Comparison of ENCODE assay signal across 10 mouse cellular contexts in the genomic region with DNA sequence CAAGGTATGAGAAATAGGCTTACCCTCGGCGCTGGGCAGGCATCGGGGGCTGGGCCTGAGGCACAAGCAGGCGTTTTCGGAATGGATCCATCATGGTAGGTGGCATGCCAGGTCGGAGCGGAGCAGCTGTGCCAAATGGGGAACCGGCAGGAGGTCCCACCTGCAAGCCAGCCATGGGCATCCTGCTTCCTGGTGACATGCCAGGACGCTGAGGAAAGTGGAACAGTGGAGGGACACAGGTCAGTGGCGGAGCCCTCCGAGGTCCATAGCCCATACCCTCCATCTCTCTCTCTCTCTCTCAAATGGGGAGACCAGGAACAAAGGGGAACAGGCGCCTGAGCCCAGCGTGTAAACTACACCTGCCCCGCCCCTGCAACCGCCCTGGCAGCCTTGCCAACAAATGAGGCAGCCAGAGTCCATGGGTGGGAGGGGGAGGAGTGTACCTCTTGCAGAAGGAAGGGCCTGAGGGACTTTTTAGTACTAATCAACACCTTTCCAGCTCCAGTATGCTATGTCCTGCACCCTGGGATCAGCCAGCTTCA. TPM values are rescaled to one million over a fixed set of nuclear protein-coding genes. Genes with fewer than 3 reads are reported as not detected.
DNase-seq lines count a peak whose midpoint lies in the region; ATAC-seq lines count a peak whose summit lies in the region.
"Had no signal": no experiment of that assay in that cellular context is flagged by ENCODE, and none has a peak within 500 bp of the region (broad histone marks: within the 10 kb centered on the region; RNA-seq: fewer than 3 reads in every experiment).

No protein-coding gene starts in this region.

- no peaks in the 10 kb centered on the region for H3K9me3 ChIP-seq in midbrain, embryonic 11.5 days (ENCODE audit: control insufficient read depth, low read length)
- H3K9me3 ChIP-seq in midbrain, embryonic 13.5 days: no peaks in the 10 kb centered on the region
- H3K9me3 ChIP-seq in heart, embryonic 13.5 days: no peaks in the 10 kb centered on the region
- H3K9me3 ChIP-seq in neural tube, embryonic 15.5 days (replicated peaks): no peaks in the 10 kb centered on the region
- H3K9me3 ChIP-seq: heart, embryonic 15.5 days had no signal

- peaks cover 12% of the 10 kb centered on the region for H3K4me1 ChIP-seq in midbrain, embryonic 11.5 days (ENCODE audit: control insufficient read depth, insufficient read depth, low read length)
- H3K4me1 ChIP-seq in midbrain, embryonic 13.5 days (replicated peaks): peaks cover 43% of the 10 kb centered on the region
- H3K4me1 ChIP-seq in heart, embryonic 13.5 days: peaks cover 44% of the 10 kb centered on the region
- peaks cover 50% of the 10 kb centered on the region for H3K4me1 ChIP-seq in neural tube, embryonic 15.5 days

- no peak for DNase-seq in midbrain, embryonic 11.5 days (ENCODE audit: low spot score, missing footprints)
- DNase-seq in cerebellum, adult 8-10 months: peak; percentile 96
- peak; percentile 76 for DNase-seq in large intestine, adult 2 months (ENCODE audit: low read depth, low spot score)
- DNase-seq in T-cell, adult 2 months (ENCODE audit: low spot score): no peak

- H3K36me3 ChIP-seq in midbrain, embryonic 11.5 days (ENCODE audit: control insufficient read depth, insufficient read depth, low read length): peaks cover 39% of the 10 kb centered on the region
- peaks cover 51% of the 10 kb centered on the region for H3K36me3 ChIP-seq in midbrain, embryonic 13.5 days
- H3K36me3 ChIP-seq in heart, embryonic 13.5 days: peaks cover 56% of the 10 kb centered on the region
- H3K36me3 ChIP-seq in neural tube, embryonic 15.5 days: peaks cover 49% of the 10 kb centered on the region

- ATAC-seq in midbrain, embryonic 11.5 days (ENCODE audit: low FRiP score): no peak
- no peak for ATAC-seq in midbrain, embryonic 13.5 days
- ATAC-seq in heart, embryonic 13.5 days (ENCODE audit: extremely low read depth, insufficient number of reproducible peaks, low FRiP score, low TSS enrichment): no peak
- 0 out of 2 replicates have a peak, but pooled peaks have one; percentile 6 for ATAC-seq in neural tube, embryonic 15.5 days (ENCODE audit: low FRiP score)
- no peak for ATAC-seq in erythroblast, adult 5-6 weeks (replicated peaks; ENCODE audit: low FRiP score, poor library complexity, severe bottlenecking)
- ATAC-seq: Patski had no signal

- 81% methylated on average over 15 of the region's 15 CpGs for WGBS in midbrain, embryonic 11.5 days
- WGBS in midbrain, embryonic 13.5 days: 82% methylated on average over 15 of the region's 15 CpGs
- WGBS in heart, embryonic 13.5 days: 57% methylated on average over 15 of the region's 15 CpGs
- WGBS in large intestine, adult 2 months: 33% methylated on average over 15 of the region's 15 CpGs
- WGBS in neural tube, embryonic 15.5 days: 56% methylated on average over 15 of the region's 15 CpGs

- H3K4me3 ChIP-seq in midbrain, embryonic 11.5 days (ENCODE audit: low read depth, low read length): no peak overlapping the region
- H3K4me3 ChIP-seq in midbrain, embryonic 13.5 days (replicated peaks): no peak overlapping the region
- no peak overlapping the region for H3K4me3 ChIP-seq in heart, embryonic 13.5 days
- H3K4me3 ChIP-seq in neural tube, embryonic 15.5 days (replicated peaks): 0 out of 2 replicates have a peak overlapping the region, but pooled peaks have one; percentile 5
- H3K4me3 ChIP-seq: heart, embryonic 15.5 days had no signal

- H3K27ac ChIP-seq in midbrain, embryonic 11.5 days (ENCODE audit: low read depth, low read length): 0 out of 2 replicates have a peak overlapping the region, but pooled peaks have one; percentile 11
- H3K27ac ChIP-seq in midbrain, embryonic 13.5 days: no peak overlapping the region
- H3K27ac ChIP-seq in heart, embryonic 13.5 days (replicated peaks): no peak overlapping the region
- peak overlapping the region; percentile 82 for H3K27ac ChIP-seq in neural tube, embryonic 15.5 days (replicated peaks)

- no peak overlapping the region for H3K9ac ChIP-seq in midbrain, embryonic 11.5 days (ENCODE audit: low read length)
- no peak overlapping the region for H3K9ac ChIP-seq in midbrain, embryonic 13.5 days (replicated peaks)
- H3K9ac ChIP-seq in heart, embryonic 13.5 days: 0 out of 2 replicates have a peak overlapping the region, but pooled peaks have one; percentile 25
- no peak overlapping the region for H3K9ac ChIP-seq in neural tube, embryonic 15.5 days (replicated peaks)
- H3K9ac ChIP-seq: heart, embryonic 15.5 days had no signal

- no peak overlapping the region for H3K4me2 ChIP-seq in midbrain, embryonic 11.5 days
- no peak overlapping the region for H3K4me2 ChIP-seq in midbrain, embryonic 13.5 days (replicated peaks)
- H3K4me2 ChIP-seq in heart, embryonic 13.5 days: no peak overlapping the region
- H3K4me2 ChIP-seq in neural tube, embryonic 15.5 days: peak overlapping the region; percentile 34
- H3K4me2 ChIP-seq: heart, embryonic 15.5 days had no signal

- no peaks in the 10 kb centered on the region for H3K27me3 ChIP-seq in midbrain, embryonic 11.5 days (ENCODE audit: control insufficient read depth, insufficient read depth, low read length)
- no peaks in the 10 kb centered on the region for H3K27me3 ChIP-seq in midbrain, embryonic 13.5 days
- no peaks in the 10 kb centered on the region for H3K27me3 ChIP-seq in heart, embryonic 13.5 days (replicated peaks)
- H3K27me3 ChIP-seq in neural tube, embryonic 15.5 days (replicated peaks): no peaks in the 10 kb centered on the region
- H3K27me3 ChIP-seq: heart, embryonic 15.5 days; Patski had no signal

RNA-seq across cellular contexts. Expression of gene Smarcd2, which starts 5.4 kb away (rescaled TPM):
- 23.0 and 26.5 TPM in 2 replicates for polyA plus RNA-seq in midbrain, embryonic 11.5 days (2014; fragmentation: Nextera tagmentation; extraction: Ambion mirVana)
- polyA plus RNA-seq in midbrain, embryonic 13.5 days (2015; fragmentation: Nextera tagmentation; extraction: Ambion mirVana): 10.8 and 11.4 TPM in 2 replicates
- polyA plus RNA-seq in heart, embryonic 13.5 days (2015; fragmentation: Nextera tagmentation; extraction: Ambion mirVana): 17.9 and 20.4 TPM in 2 replicates
- polyA plus RNA-seq in large intestine, adult 2 months (2012; rRNA removed): 136 and 162 TPM in 2 replicates
- 14.2 and 29.1 TPM in 2 replicates for polyA plus RNA-seq in neural tube, embryonic 15.5 days (2015; fragmentation: Nextera tagmentation; extraction: Ambion mirVana)
- 15.9 and 17.1 TPM in 2 replicates for total RNA-seq in erythroblast, adult 5-6 weeks (2015; ENCODE audit: low replicate concordance)
- 41.4 and 51.1 TPM in 2 replicates for total RNA-seq in erythroblast, adult 5-6 weeks (2017; ENCODE audit: low replicate concordance)

RNA-seq across cellular contexts. Expression of gene Tcam1, which starts 9.1 kb away (rescaled TPM):
- 0.04 TPM in 2 replicates for polyA plus RNA-seq in midbrain, embryonic 11.5 days (2014; fragmentation: Nextera tagmentation; extraction: Ambion mirVana)
- 0.16 and 0.18 TPM in 2 replicates for polyA plus RNA-seq in midbrain, embryonic 13.5 days (2015; fragmentation: Nextera tagmentation; extraction: Ambion mirVana)
- polyA plus RNA-seq in heart, embryonic 13.5 days (2015; fragmentation: Nextera tagmentation; extraction: Ambion mirVana): 0.06 and 0.13 TPM in 2 replicates
- polyA plus RNA-seq in large intestine, adult 2 months (2012; rRNA removed): 0.11 and 0.12 TPM in 2 replicates
- 0.15 and 0.29 TPM in 2 replicates for polyA plus RNA-seq in neural tube, embryonic 15.5 days (2015; fragmentation: Nextera tagmentation; extraction: Ambion mirVana)
- 0.42 TPM in 1 of 2 replicates, not detected in the other for total RNA-seq in erythroblast, adult 5-6 weeks (2015; ENCODE audit: low replicate concordance)
- 0.56 TPM in 1 of 2 replicates, not detected in the other for total RNA-seq in erythroblast, adult 5-6 weeks (2017; ENCODE audit: low replicate concordance)
- polyA plus RNA-seq: heart, embryonic 15.5 days had no signal

RNA-seq across cellular contexts. Expression of gene Psmc5, which starts 11.4 kb away (rescaled TPM):
- polyA plus RNA-seq in midbrain, embryonic 11.5 days (2014; fragmentation: Nextera tagmentation; extraction: Ambion mirVana): 396 and 404 TPM in 2 replicates
- 324 and 341 TPM in 2 replicates for polyA plus RNA-seq in midbrain, embryonic 13.5 days (2015; fragmentation: Nextera tagmentation; extraction: Ambion mirVana)
- polyA plus RNA-seq in heart, embryonic 13.5 days (2015; fragmentation: Nextera tagmentation; extraction: Ambion mirVana): 229 and 256 TPM in 2 replicates
- polyA plus RNA-seq in large intestine, adult 2 months (2012; rRNA removed): 55.5 and 62.4 TPM in 2 replicates
- 328 and 329 TPM in 2 replicates for polyA plus RNA-seq in neural tube, embryonic 15.5 days (2015; fragmentation: Nextera tagmentation; extraction: Ambion mirVana)
- 11.7 and 23.8 TPM in 2 replicates for total RNA-seq in erythroblast, adult 5-6 weeks (2015; ENCODE audit: low replicate concordance)
- 30.6 and 49.8 TPM in 2 replicates for total RNA-seq in erythroblast, adult 5-6 weeks (2017; ENCODE audit: low replicate concordance)

RNA-seq across cellular contexts. Expression of gene Ftsj3, which starts 11.5 kb away (rescaled TPM):
- 67.3 and 71.4 TPM in 2 replicates for polyA plus RNA-seq in midbrain, embryonic 11.5 days (2014; fragmentation: Nextera tagmentation; extraction: Ambion mirVana)
- 39.3 and 40.3 TPM in 2 replicates for polyA plus RNA-seq in midbrain, embryonic 13.5 days (2015; fragmentation: Nextera tagmentation; extraction: Ambion mirVana)
- 36.6 and 37.4 TPM in 2 replicates for polyA plus RNA-seq in heart, embryonic 13.5 days (2015; fragmentation: Nextera tagmentation; extraction: Ambion mirVana)
- 13.2 and 16.1 TPM in 2 replicates for polyA plus RNA-seq in large intestine, adult 2 months (2012; rRNA removed)
- 31.1 and 40.6 TPM in 2 replicates for polyA plus RNA-seq in neural tube, embryonic 15.5 days (2015; fragmentation: Nextera tagmentation; extraction: Ambion mirVana)
- total RNA-seq in erythroblast, adult 5-6 weeks (2015; ENCODE audit: low replicate concordance): 6.0 and 7.5 TPM in 2 replicates
- 24.0 and 29.1 TPM in 2 replicates for total RNA-seq in erythroblast, adult 5-6 weeks (2017; ENCODE audit: low replicate concordance)

RNA-seq across cellular contexts. Expression of gene Gh, which starts 34.3 kb away (rescaled TPM):
- not detected in 2 replicates for polyA plus RNA-seq in midbrain, embryonic 11.5 days (2014; fragmentation: Nextera tagmentation; extraction: Ambion mirVana)
- not detected in 2 replicates for polyA plus RNA-seq in midbrain, embryonic 13.5 days (2015; fragmentation: Nextera tagmentation; extraction: Ambion mirVana)
- not detected in 2 replicates for polyA plus RNA-seq in heart, embryonic 13.5 days (2015; fragmentation: Nextera tagmentation; extraction: Ambion mirVana)
- 0.27 and 0.82 TPM in 2 replicates for polyA plus RNA-seq in large intestine, adult 2 months (2012; rRNA removed)
- not detected in 2 replicates for polyA plus RNA-seq in neural tube, embryonic 15.5 days (2015; fragmentation: Nextera tagmentation; extraction: Ambion mirVana)
- not detected in 2 replicates for total RNA-seq in erythroblast, adult 5-6 weeks (2015; ENCODE audit: low replicate concordance)
- total RNA-seq in erythroblast, adult 5-6 weeks (2017; ENCODE audit: low replicate concordance): not detected in 2 replicates
- polyA plus RNA-seq: heart, embryonic 15.5 days; Patski had no signal

Comparison
In these comparisons a context has a peak if more than half of its experiments do, and no peak if none do; other contexts are left out.
1. H3K27ac ChIP-seq: peak in midbrain, embryonic 11.5 days (single experiment) and neural tube, embryonic 15.5 days (single experiment); none in midbrain, embryonic 13.5 days (single experiment) and heart, embryonic 13.5 days (single experiment).
2. DNase-seq: peak in cerebellum, adult 8-10 months (single experiment) and large intestine, adult 2 months (single experiment); none in midbrain, embryonic 11.5 days (single experiment) and T-cell, adult 2 months (single experiment).